Mouse (Mus musculus) ES-E14 (cell line): Measurements from ENCODE around the gene Cdkn2aipnl. TPM values are rescaled to one million over a fixed set of nuclear protein-coding genes. Genes with fewer than 3 reads are reported as not detected.

ENCODE experiments used
- DNase-seq: peaks from one replicate; pipeline ENCODE4 v3.0.0-alpha.2; 2013; ENCODE audit warnings: low read depth, low spot score
- H3K27ac ChIP-seq: 2 replicates; pipeline ENCODE4 v1.5.1; 2012; ENCODE audit warnings: low read depth, mild to moderate bottlenecking, low read length, moderate library complexity, mixed read lengths; ENCODE audit not compliant: poor library complexity, insufficient read depth, severe bottlenecking
- H3K36me3 ChIP-seq: 2 replicates; pipeline ENCODE4 v1.6.1; 2012; ENCODE audit warnings: mild to moderate bottlenecking, low read length, moderate library complexity, mixed read lengths; ENCODE audit not compliant: control insufficient read depth, poor library complexity, insufficient read depth, severe bottlenecking
- H3K4me1 ChIP-seq, 2 experiments: fragments of 150-350 bp in 1 of 2; sonication (generic) in 1 of 2; 2 replicates each; pipeline ENCODE4 v1.6.1; 2012; ENCODE audit warnings: low read length in 2 of 2, mild to moderate bottlenecking in 1 of 2, mixed read lengths in 1 of 2; ENCODE audit not compliant: control insufficient read depth in 2 of 2, insufficient read depth in 2 of 2, poor library complexity in 1 of 2
- H3K4me3 ChIP-seq, 2 experiments: fragments of 150-350 bp in 1 of 2; sonication (generic) in 1 of 2; 2 replicates each; pipeline ENCODE4 v1.5.1; 2012; ENCODE audit warnings: low read length in 2 of 2, low read depth in 1 of 2, mild to moderate bottlenecking in 1 of 2, mixed read lengths in 1 of 2; ENCODE audit not compliant: insufficient read depth in 1 of 2, poor library complexity in 1 of 2, severe bottlenecking in 1 of 2
- H3K9ac ChIP-seq: 2 replicates; pipeline ENCODE4 v1.6.1; 2012; ENCODE audit warnings: low read depth, mild to moderate bottlenecking, low read length, mixed read lengths; ENCODE audit not compliant: poor library complexity, insufficient read depth, severe bottlenecking
- H3K9me3 ChIP-seq: fragments of 150-350 bp; sonication (generic); 2 replicates; pipeline ENCODE4 v1.6.1; 2012; ENCODE audit warnings: low read depth, mild to moderate bottlenecking, low read length; ENCODE audit not compliant: control insufficient read depth, insufficient read depth
- CHD2 ChIP-seq: IDR thresholded peaks from 2 replicates; pipeline ENCODE4 v1.6.1; 2014; ENCODE audit warnings: mild to moderate bottlenecking, low read depth, low read length, inconsistent platforms
- HCFC1 ChIP-seq: IDR thresholded peaks from 2 replicates; pipeline ENCODE4 v1.6.1; 2012; ENCODE audit warnings: low read length, inconsistent platforms, borderline replicate concordance; ENCODE audit not compliant: insufficient read depth
- MAFK ChIP-seq: IDR thresholded peaks from 2 replicates; pipeline ENCODE4 v1.6.1; 2014; ENCODE audit warnings: mild to moderate bottlenecking, low read depth, low read length, inconsistent platforms; ENCODE audit not compliant: insufficient read depth
- ZC3H11A ChIP-seq: IDR thresholded peaks from 2 replicates; pipeline ENCODE4 v1.6.1; 2012; ENCODE audit warnings: low read depth, mild to moderate bottlenecking, inconsistent platforms, low read length, borderline replicate concordance
- ZNF384 ChIP-seq: IDR thresholded peaks from 2 replicates; pipeline ENCODE4 v1.6.1; 2012; ENCODE audit warnings: low read depth, low read length, inconsistent platforms
- in situ Hi-C, 2 experiments: fragments of 600-800 bp; cut with MboI; formaldehyde crosslinking; loops; one replicate each; pipeline ENCODE4 v1.15.1; 2025; ENCODE audit warnings: low sequenced_read_pairs in 2 of 2, inconsistent platforms in 1 of 2; ENCODE audit not compliant: unreplicated experiment in 2 of 2
- total RNA-seq: library from RNA; depleted of rRNA; stranded (reverse); fragments of 300-350 nt; gene quantifications from 2 replicates; pipeline ENCODE4 v1.2.3, GENCODE M21; 2012

Cdkn2aipnl gene
- total RNA-seq, 1 experiment = 61.7 TPM

DNA sequence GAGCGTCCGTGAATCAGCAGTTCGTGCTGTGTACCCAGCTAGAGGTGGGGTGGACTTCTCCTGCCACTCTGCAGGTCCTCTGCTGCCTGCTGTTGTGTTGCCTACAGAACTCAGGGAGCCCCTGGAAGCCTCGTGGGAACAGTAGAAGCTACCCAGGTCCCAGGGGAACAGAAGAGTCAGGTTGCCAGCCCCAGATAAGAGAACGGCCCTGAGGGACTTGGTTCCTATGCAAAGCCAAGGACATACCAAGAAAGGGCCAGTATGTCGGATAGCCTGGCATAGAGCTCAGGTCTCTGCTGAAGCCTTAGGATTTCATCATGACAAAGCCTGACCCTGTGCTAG lies 24.0 kb upstream of the Cdkn2aipnl start:
- Histone ChIP-seq H3K9ac (no peak overlapping the region), H3K9me3 (no peaks in the 10 kb centered on the region), H3K27ac (no peak overlapping the region), H3K4me1 (peaks cover 1 to 5% of the 10 kb centered on the region in 2 experiments; a peak in 1 of 4 replicates), H3K36me3 (no peaks in the 10 kb centered on the region), H3K4me3 (no peak overlapping the region)
- in situ Hi-C loops = no loop called here
- TF ChIP-seq ZNF384 = no peak
- no peak for TF ChIP-seq CHD2
- no peak for TF ChIP-seq HCFC1
- no peak for TF ChIP-seq MAFK
- TF ChIP-seq ZC3H11A = no peak
- no peak for DNase-seq

DNA sequence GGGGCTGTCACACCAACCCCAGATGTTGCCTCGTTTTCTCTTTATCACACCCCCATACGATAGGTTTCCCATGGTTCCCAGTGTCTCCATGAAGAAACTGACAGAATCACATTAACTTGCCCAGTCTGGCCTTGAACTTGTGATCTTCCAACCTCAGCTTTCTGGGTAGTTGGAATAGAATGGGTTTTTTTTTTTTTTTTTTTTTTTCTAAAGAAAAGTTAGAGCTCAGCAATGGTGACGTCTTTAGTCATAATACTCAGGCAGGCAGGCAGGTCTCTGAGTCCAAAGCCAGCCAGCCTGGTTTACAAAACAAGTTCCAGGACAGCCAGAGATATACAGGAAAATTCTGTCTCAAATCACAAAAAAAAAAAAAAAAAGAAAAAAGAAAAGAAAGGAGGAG lies 23.2 kb upstream of the Cdkn2aipnl start:
- Histone ChIP-seq H3K4me3 (no peak overlapping the region), H3K9ac (no peak overlapping the region), H3K36me3 (no peaks in the 10 kb centered on the region), H3K4me1 (peaks cover 0 to 2% of the 10 kb centered on the region in 2 experiments; a peak in 1 of 4 replicates), H3K27ac (no peak overlapping the region), H3K9me3 (no peaks in the 10 kb centered on the region)
- in situ Hi-C loops = no loop called here
- DNase-seq = no peak
- TF ChIP-seq HCFC1 (no peak), MAFK (no peak), ZNF384 (peak; percentile 52; the same call in 1 of the 2 replicates), ZC3H11A (no peak), CHD2 (no peak)

DNA sequence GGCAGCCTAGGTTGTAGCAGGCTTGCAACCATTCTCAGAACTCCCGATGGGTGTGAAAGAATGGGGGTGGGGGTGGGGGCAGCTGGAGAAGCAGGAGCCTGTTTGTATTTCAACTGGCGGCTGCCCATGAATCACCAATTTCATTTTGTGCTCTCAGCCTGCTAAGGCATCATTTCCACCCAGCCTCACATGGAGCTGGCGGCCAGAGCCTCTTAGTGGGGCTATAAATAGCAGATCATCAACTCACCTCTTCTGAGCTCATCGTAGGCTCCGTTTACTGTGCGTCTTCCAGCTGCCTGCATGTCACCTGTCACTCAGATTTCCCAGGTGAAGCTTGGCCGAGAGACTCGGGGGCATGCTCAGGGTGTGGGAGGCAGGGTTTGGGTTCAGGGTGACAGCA lies 21.9 kb upstream of the Cdkn2aipnl start:
- no peak for TF ChIP-seq MAFK
- TF ChIP-seq ZC3H11A = no peak
- TF ChIP-seq HCFC1 = no peak
- no peak for TF ChIP-seq CHD2
- TF ChIP-seq ZNF384 = no peak
- Histone ChIP-seq H3K27ac (no peak overlapping the region), H3K4me3 (no peak overlapping the region), H3K9ac (no peak overlapping the region), H3K9me3 (no peaks in the 10 kb centered on the region), H3K4me1 (peaks cover 0 to 2% of the 10 kb centered on the region in 2 experiments; a peak in 1 of 4 replicates), H3K36me3 (no peaks in the 10 kb centered on the region)
- in situ Hi-C loops = no loop called here
- DNase-seq = no peak

DNA sequence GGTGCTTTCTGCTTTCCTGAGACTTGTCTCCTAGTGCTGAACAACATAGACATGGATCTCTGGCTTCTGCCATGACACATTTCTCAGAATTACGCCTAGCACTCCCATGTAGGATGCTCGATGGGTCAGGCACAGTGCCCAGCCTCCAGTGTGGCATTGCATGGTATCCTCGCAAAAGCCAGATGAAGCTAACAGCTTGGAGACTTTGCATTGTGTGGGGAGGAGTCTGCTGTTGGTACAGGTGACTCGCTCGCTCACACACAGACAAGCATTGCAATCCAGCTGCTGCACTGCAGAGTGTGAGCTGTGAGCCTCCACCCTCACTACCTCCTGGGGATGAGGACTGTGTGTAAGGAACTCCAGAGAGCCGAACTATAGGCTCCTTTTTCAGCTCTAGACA lies 21.3 kb upstream of the Cdkn2aipnl start:
- no peaks in the 10 kb centered on the region for H3K36me3 ChIP-seq
- H3K4me1 ChIP-seq = peaks cover 0 to 2% of the 10 kb centered on the region in 2 experiments; a peak in 1 of 4 replicates
- H3K4me3 ChIP-seq = no peak overlapping the region
- in situ Hi-C loops = no loop called here
- no peak overlapping the region for H3K27ac ChIP-seq
- DNase-seq = no peak
- no peak overlapping the region for H3K9ac ChIP-seq
- TF ChIP-seq HCFC1 (no peak), ZNF384 (no peak), CHD2 (no peak), MAFK (no peak), ZC3H11A (no peak)
- H3K9me3 ChIP-seq = no peaks in the 10 kb centered on the region

DNA sequence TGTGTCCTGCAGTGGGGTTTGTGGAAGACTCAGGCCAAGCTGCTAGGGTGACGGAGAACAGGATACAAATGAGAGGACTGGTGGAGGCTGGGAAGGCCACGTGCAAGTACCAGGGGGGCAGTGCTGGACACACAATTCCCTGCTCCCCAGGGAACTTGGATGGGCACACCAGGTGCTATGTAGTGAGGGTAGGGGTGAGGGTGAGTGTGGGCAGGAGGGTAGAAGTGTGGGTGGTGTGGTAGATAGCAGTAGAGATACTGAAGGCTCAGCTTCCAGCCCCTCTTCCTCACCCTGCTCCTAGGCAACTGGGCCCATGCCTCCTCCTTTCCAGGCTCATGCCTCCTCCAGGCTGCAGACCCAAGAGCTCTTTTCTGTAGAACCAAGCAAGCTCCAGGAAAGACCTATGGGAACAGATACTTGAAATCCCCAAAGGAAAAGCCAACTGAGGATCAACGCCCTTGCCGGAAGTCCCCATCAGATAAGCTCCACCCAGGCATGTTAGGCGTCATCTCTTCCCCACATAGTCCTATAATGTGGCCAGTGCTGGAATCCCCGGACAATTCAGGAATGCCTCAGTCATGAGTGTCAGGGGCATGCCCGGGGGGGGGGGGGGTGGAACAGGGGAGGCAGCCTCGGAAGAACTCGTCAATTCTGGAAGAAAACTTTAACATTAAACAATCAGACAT lies 18.2 kb upstream of the Cdkn2aipnl start:
- TF ChIP-seq CHD2 (no peak), HCFC1 (no peak), MAFK (no peak), ZC3H11A (no peak), ZNF384 (no peak)
- DNase-seq = no peak
- in situ Hi-C loops = no loop called here
- H3K36me3 ChIP-seq = no peaks in the 10 kb centered on the region
- H3K27ac ChIP-seq = no peak overlapping the region
- H3K4me1 ChIP-seq = peaks cover 0 to 2% of the 10 kb centered on the region in 2 experiments; a peak in 1 of 4 replicates
- no peak overlapping the region for H3K4me3 ChIP-seq
- H3K9me3 ChIP-seq = no peaks in the 10 kb centered on the region
- H3K9ac ChIP-seq = no peak overlapping the region
